Mouse (Mus musculus): ENCODE data around the gene Jmjd1c. TPM values are rescaled to one million over a fixed set of nuclear protein-coding genes. Genes with fewer than 3 reads are reported as not detected.
A peak's percentile ranks its signal among the peaks of the same experiment; 100 is the strongest.

Gene Jmjd1c
- polyA plus RNA-seq, 1 experiment from 2014 or later: 40.3 TPM

DNA sequence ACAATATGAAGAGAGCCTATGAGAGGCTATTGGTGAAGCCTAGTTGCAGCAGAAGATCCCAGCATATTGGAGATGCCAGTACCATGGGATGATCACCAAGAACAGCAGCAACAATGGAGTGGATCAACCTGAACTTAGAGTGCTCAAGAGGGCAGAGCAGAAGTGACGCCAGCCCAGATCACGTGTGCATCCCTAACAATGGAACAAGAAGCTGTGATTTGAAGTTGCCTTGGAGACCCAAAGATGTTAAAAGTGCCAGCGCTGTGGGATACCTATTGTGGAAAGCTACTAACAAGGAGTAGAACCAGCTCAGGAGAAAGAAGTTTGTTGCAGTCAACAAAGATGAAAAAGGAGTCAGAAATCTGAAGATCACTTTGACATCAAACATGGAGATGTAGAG is 55.8 kb downstream of the Jmjd1c start:
- Histone ChIP-seq H3K4me2 (no peak overlapping the region), H3K4me3 (replicated peaks) (no peak overlapping the region), H3K4me1 (no peaks in the 10 kb centered on the region), H3K9me3 (no peaks in the 10 kb centered on the region), H3K27me3 (replicated peaks) (no peaks in the 10 kb centered on the region), H3K36me3 (no peaks in the 10 kb centered on the region), H3K27ac (no peak overlapping the region), H3K9ac (no peak overlapping the region)
- 95% methylated on average over 3 of the region's 3 CpGs for WGBS
- no peak for ATAC-seq (ENCODE audit: insufficient read depth, low FRiP score, low read depth)

DNA sequence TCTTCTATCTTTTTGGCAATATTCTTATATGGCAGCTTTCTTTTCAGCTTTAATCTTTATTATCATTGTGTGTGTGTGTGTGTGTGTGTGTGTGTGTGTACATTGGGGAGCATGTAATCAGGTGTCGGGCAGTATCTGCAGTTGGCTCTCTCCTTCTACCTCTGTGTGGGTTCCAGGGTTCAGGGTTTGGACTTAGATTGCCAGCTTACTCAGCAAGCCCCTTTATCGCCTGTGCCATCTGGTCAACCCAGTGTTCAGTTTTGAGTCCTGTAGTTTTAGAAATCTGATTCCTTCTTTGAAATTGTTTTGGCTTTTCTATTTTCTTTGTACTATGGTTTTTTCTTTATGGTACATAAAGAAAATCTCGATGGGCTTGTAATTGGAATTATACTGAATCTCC is 58.7 kb downstream of the Jmjd1c start:
- H3K4me3 ChIP-seq (replicated peaks): no peak overlapping the region
- no peaks in the 10 kb centered on the region for H3K9me3 ChIP-seq
- no peak for ATAC-seq (ENCODE audit: insufficient read depth, low FRiP score, low read depth)
- H3K4me2 ChIP-seq: no peak overlapping the region
- H3K27ac ChIP-seq: no peak overlapping the region
- WGBS: 85% methylated on average over 3 of the region's 3 CpGs
- H3K27me3 ChIP-seq (replicated peaks): no peaks in the 10 kb centered on the region
- H3K36me3 ChIP-seq: no peaks in the 10 kb centered on the region
- H3K4me1 ChIP-seq: no peaks in the 10 kb centered on the region
- H3K9ac ChIP-seq: no peak overlapping the region

DNA sequence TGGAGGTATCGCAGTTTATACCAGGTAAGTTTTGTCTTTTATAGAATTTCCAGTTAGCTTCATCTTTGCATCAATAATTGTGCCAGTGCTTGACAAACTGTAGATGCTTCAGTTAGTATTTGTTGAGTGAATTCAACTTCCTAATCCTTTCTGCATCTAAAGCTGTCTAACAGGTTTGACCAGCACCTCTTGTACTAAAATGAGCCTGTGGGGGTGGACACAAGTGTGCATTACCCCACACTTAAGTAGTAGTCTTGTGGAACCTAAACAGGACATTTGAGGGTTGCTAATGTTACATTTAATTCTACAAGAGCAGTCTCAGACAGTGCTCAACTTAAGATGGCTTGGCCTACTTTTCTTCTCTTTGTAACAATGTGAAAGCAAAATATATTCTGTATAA is 78.1 kb downstream of the Jmjd1c start:
- Histone ChIP-seq H3K9ac (no peak overlapping the region), H3K27ac (no peak overlapping the region), H3K4me3 (replicated peaks) (no peak overlapping the region), H3K4me1 (no peaks in the 10 kb centered on the region), H3K4me2 (no peak overlapping the region), H3K27me3 (replicated peaks) (no peaks in the 10 kb centered on the region), H3K9me3 (no peaks in the 10 kb centered on the region), H3K36me3 (no peaks in the 10 kb centered on the region)
- 81% methylated on average over 1 of the region's 1 CpGs for WGBS
- ATAC-seq (ENCODE audit: insufficient read depth, low FRiP score, low read depth): no peak

DNA sequence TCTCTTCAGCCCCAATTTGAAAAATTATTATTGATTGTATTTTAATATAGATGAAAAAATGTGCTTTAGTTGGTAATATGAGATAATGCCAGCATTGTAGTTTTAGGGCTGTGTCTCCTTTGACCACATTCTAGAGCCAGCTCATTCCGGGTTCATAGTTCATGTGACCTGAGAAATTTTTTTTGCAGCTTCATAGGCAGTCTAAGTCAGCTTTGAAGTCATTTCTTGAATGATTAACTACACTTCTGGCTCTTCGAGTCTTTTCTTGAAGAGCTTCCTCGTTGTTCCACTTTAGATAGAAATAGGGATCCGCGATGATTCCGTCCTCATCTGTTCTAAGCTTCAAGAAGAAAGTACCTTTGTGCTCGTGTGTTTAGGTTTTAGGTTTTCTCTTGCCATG is 80.1 kb downstream of the Jmjd1c start:
- ATAC-seq (ENCODE audit: insufficient read depth, low FRiP score, low read depth): no peak
- peak overlapping the region; percentile 51; the same call in 1 of the 2 replicates for H3K27ac ChIP-seq
- no peak overlapping the region for H3K9ac ChIP-seq

DNA sequence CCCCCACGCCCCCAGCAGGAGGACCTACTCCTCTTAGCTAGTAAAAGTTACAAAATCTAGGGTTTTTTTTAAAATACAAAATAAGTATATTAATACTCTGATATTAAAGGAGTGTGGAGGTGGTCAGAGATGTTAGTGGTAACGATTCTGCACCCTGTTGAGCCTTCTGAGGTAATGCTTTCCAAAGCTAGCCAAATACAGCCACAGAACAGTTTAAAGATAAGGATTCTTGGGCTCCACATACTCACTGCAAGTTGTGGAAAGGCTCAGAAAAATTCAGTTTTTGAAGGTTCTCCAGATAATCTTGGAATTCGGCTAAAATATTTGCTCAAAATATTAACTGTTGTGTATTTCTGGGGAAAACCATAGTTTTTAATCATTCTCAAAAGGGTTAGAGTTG is 81.0 kb downstream of the Jmjd1c start:
- no peaks in the 10 kb centered on the region for H3K36me3 ChIP-seq
- H3K27ac ChIP-seq: no peak overlapping the region
- WGBS: 68% methylated on average over 3 of the region's 3 CpGs
- H3K4me1 ChIP-seq: peaks cover 4% of the 10 kb centered on the region
- ATAC-seq (ENCODE audit: insufficient read depth, low FRiP score, low read depth): no peak
- no peak overlapping the region for H3K4me2 ChIP-seq
- H3K9ac ChIP-seq: no peak overlapping the region
- H3K27me3 ChIP-seq (replicated peaks): no peaks in the 10 kb centered on the region
- H3K4me3 ChIP-seq (replicated peaks): no peak overlapping the region
- no peaks in the 10 kb centered on the region for H3K9me3 ChIP-seq

More for the DNA sequence above, 80.1 kb downstream of the Jmjd1c start:
- no peaks in the 10 kb centered on the region for H3K27me3 ChIP-seq (replicated peaks)
- WGBS: 66% methylated on average over 7 of the region's 7 CpGs
- peaks cover 4% of the 10 kb centered on the region for H3K4me1 ChIP-seq
- H3K9me3 ChIP-seq: no peaks in the 10 kb centered on the region
- H3K4me2 ChIP-seq: no peak overlapping the region
- no peak overlapping the region for H3K4me3 ChIP-seq (replicated peaks)
- H3K36me3 ChIP-seq: no peaks in the 10 kb centered on the region

DNA sequence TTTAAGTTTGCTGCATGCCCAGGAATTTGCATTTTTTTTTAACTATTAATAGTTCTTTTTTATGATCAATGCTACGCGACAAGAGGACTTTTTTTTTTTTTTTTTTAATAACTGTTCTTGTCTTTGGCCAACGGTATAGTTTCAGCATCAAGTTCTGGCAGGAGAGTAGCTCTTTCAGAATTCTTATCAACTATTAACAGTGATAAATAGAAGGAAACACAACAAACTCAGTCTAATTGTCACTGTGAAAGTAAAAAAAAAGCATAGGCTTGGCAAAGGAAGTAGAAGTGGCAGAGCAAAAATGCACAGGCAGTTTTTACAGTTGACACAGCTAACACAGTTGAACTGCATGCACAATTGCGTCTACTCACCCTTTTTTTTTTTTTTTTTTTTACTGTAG is 81.5 kb downstream of the Jmjd1c start:
- Histone ChIP-seq H3K9ac (no peak overlapping the region), H3K4me3 (replicated peaks) (no peak overlapping the region), H3K9me3 (no peaks in the 10 kb centered on the region), H3K4me1 (peaks cover 4% of the 10 kb centered on the region), H3K36me3 (no peaks in the 10 kb centered on the region), H3K27ac (no peak overlapping the region), H3K27me3 (replicated peaks) (no peaks in the 10 kb centered on the region), H3K4me2 (no peak overlapping the region)
- 51% methylated on average over 4 of the region's 4 CpGs for WGBS
- ATAC-seq (ENCODE audit: insufficient read depth, low FRiP score, low read depth): no peak

DNA sequence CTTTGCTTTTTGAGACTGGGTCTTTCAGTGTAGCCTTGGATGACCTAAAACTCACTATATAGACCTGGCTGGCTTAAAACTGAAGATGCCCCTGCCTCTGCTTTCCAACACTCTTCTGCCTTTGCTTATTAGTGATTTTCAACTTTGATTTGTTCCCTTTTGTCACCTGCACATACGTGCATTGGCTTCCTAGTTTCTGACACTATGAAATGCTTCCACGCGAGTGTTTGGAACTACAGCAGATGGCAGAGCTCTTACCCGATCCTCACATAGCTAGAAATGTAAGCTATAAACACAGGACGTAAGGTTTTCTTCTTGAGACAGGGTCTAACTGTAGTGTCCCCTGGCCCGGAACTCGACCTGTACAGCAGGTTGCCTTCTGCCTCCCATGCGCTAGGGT is 84.1 kb downstream of the Jmjd1c start:
- Histone ChIP-seq H3K9ac (no peak overlapping the region), H3K9me3 (no peaks in the 10 kb centered on the region), H3K36me3 (no peaks in the 10 kb centered on the region), H3K27me3 (replicated peaks) (no peaks in the 10 kb centered on the region), H3K4me3 (replicated peaks) (no peak overlapping the region), H3K27ac (no peak overlapping the region), H3K4me1 (peaks cover 14% of the 10 kb centered on the region), H3K4me2 (no peak overlapping the region)
- no peak for ATAC-seq (ENCODE audit: insufficient read depth, low FRiP score, low read depth)
- 77% methylated on average over 8 of the region's 8 CpGs for WGBS

DNA sequence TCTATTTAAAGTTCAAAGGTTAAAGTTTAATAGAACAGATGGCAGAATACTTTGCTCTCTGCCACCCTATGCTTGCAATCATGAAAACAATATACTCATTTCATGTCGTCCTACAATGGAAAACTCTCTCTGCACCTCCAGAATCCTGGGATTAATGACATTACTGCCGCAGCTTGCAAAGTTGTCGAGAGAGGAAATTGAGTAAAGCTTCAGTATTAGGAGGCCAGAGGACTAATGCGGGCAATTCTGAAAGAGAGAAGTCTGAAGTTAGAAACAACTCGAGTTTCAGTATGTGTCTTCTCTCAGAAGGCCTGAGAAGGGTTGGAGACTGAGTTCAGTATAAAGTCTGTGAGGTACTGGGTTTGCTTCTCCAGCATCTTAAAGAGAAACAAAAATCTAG is 84.9 kb downstream of the Jmjd1c start:
- H3K4me3 ChIP-seq (replicated peaks): no peak overlapping the region
- H3K27ac ChIP-seq: no peak overlapping the region
- H3K9me3 ChIP-seq: no peaks in the 10 kb centered on the region
- 59% methylated on average over 5 of the region's 5 CpGs for WGBS
- H3K36me3 ChIP-seq: no peaks in the 10 kb centered on the region
- no peak for ATAC-seq (ENCODE audit: insufficient read depth, low FRiP score, low read depth)
- H3K4me2 ChIP-seq: no peak overlapping the region
- no peak overlapping the region for H3K9ac ChIP-seq
- no peaks in the 10 kb centered on the region for H3K27me3 ChIP-seq (replicated peaks)
- H3K4me1 ChIP-seq: peaks cover 14% of the 10 kb centered on the region

DNA sequence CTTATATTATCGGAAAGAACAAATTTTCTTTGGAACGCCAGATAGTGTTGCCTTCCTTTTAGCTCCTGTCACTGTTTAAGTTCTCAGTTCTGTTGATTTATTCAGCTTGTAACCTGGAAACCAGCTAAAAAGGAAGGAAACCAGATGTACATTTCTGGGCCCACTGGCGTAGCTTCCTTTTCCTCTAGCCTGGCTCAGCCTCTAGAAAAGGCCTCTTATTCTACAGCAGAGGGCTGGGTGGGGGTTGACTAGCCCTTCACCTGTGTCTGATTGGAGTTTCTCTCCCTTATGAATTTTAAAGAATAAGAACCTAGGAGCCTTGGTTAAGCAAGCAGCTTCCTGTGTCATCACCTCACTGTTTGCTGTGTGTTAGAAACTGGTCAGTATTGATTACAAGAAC is 86.7 kb downstream of the Jmjd1c start:
- WGBS: 34% methylated on average over 3 of the region's 3 CpGs
- H3K36me3 ChIP-seq: no peaks in the 10 kb centered on the region
- H3K4me1 ChIP-seq: peaks cover 14% of the 10 kb centered on the region
- no peak overlapping the region for H3K9ac ChIP-seq
- H3K4me2 ChIP-seq: no peak overlapping the region
- no peak for ATAC-seq (ENCODE audit: insufficient read depth, low FRiP score, low read depth)
- H3K27me3 ChIP-seq (replicated peaks): no peaks in the 10 kb centered on the region
- no peaks in the 10 kb centered on the region for H3K9me3 ChIP-seq
- H3K4me3 ChIP-seq (replicated peaks): no peak overlapping the region
- H3K27ac ChIP-seq: peak overlapping the region; percentile 40; the same call in 1 of the 2 replicates

DNA sequence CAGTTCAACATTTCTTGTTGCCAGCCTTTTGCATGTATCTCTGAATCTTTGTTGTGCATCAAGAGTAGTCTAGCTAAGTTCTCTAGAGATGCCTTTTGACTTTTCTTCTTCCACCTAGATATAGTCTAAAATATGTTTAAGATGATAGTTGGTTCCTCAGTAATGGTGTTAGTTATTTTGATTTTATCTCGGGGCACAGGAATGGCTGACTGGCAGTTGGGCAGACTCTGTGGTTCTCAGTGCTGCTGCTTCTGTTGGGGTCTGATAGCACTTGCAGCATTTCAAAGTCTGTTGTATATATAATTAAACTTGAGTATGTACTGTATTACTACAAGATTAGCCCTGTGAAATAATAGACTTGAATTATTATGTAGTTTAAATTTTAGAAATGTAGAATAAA is 87.2 kb downstream of the Jmjd1c start:
- no peaks in the 10 kb centered on the region for H3K36me3 ChIP-seq
- no peak for ATAC-seq (ENCODE audit: insufficient read depth, low FRiP score, low read depth)
- H3K27me3 ChIP-seq (replicated peaks): no peaks in the 10 kb centered on the region
- H3K4me1 ChIP-seq: peaks cover 14% of the 10 kb centered on the region
- H3K4me2 ChIP-seq: no peak overlapping the region
- H3K9ac ChIP-seq: no peak overlapping the region
- H3K4me3 ChIP-seq (replicated peaks): no peak overlapping the region
- H3K27ac ChIP-seq: peak overlapping the region; percentile 40; the same call in 1 of the 2 replicates
- H3K9me3 ChIP-seq: no peaks in the 10 kb centered on the region
- WGBS: 45% methylated on average over 1 of the region's 1 CpGs

DNA sequence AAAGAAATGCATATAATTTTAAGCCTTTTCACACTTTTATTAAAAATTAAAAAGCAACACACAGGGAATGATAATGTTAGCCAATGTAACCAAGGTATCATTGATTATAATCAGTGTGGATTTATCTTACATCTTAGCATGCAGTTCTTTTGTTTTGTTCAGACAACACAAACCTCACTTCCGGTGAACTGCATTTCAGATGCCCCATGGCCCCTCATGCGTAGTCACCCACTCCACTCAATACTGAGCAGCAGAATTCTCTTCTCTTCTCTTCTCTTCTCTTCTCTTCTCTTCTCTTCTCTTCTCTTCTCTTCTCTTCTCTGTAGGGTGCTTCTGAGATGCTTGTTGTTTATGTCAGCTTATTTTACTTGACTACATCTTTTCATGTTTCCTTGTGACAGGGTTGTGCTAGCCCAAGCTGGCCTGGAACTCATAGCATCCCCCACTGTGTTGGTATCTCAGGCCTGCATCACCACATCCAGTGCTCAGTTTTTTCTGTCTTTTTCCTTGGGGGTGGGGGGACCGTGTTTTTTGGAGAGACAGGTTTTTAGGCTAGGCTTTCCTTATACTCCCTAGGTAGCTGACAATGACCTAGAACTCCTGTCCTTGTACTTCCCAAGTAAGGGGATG is 88.6 kb downstream of the Jmjd1c start:
- no peaks in the 10 kb centered on the region for H3K27me3 ChIP-seq (replicated peaks)
- peaks cover 14% of the 10 kb centered on the region for H3K4me1 ChIP-seq
- H3K27ac ChIP-seq: no peak overlapping the region
- H3K36me3 ChIP-seq: no peaks in the 10 kb centered on the region
- H3K9me3 ChIP-seq: no peaks in the 10 kb centered on the region
- H3K9ac ChIP-seq: no peak overlapping the region
- no peak overlapping the region for H3K4me3 ChIP-seq (replicated peaks)
- ATAC-seq (ENCODE audit: insufficient read depth, low FRiP score, low read depth): no peak
- H3K4me2 ChIP-seq: no peak overlapping the region
- 67% methylated on average over 3 of the region's 3 CpGs for WGBS

DNA sequence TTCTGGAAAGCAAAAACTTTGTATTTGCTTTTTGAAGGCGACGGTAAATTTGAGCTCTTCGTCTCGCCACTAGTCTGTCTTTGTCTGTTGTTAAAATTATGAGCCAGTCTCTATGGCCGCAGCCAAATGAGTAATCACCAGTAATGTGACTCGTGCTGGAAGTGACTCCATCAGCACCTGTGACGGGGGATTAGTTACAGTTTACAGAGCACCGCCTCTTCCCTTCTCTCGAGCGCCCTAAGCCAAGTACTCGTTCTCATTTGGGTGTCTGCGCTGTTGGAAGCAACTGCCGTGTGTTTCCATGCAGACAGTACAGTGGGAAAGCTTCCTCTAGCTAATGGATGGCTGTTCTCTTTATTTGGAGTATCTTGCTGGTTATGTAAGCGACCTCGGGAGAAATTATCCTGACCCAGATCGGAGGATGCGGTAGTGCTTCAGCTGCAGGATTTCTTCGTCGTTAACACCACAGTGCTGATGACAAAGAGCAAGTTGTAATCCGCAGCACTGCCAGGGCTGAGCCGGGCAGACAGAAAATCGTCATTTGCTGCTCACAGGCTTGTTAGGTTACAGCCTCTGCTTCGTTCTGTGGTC is 89.7 kb downstream of the Jmjd1c start:
- under 1% methylated on average over 23 of the region's 23 CpGs for whole genome bisulfite sequencing
- H3K4me2 ChIP-seq: peak overlapping the region; percentile 52

More for the DNA sequence above, 89.7 kb downstream of the Jmjd1c start:
- Histone ChIP-seq H3K4me3 (replicated peaks) (peak overlapping the region; percentile 43), H3K4me1 (peaks cover 10% of the 10 kb centered on the region; the same call in 1 of the 2 replicates), H3K27ac (peak overlapping the region; percentile 89), H3K36me3 (no peaks in the 10 kb centered on the region), H3K27me3 (replicated peaks) (no peaks in the 10 kb centered on the region), H3K9me3 (no peaks in the 10 kb centered on the region), H3K9ac (0 out of 2 replicates have a peak overlapping the region, but pooled peaks have one; percentile 1)
- ATAC-seq (ENCODE audit: insufficient read depth, low FRiP score, low read depth): peak; percentile 91
